Mouse (Mus musculus) cerebellum, adult 11 months (tissue): ENCODE measurements around the gene Mrvi1.

Experiments
- DNase-seq: peaks from one replicate; pipeline ENCODE4 v3.0.0; 2022

The Mrvi1 gene

DNA sequence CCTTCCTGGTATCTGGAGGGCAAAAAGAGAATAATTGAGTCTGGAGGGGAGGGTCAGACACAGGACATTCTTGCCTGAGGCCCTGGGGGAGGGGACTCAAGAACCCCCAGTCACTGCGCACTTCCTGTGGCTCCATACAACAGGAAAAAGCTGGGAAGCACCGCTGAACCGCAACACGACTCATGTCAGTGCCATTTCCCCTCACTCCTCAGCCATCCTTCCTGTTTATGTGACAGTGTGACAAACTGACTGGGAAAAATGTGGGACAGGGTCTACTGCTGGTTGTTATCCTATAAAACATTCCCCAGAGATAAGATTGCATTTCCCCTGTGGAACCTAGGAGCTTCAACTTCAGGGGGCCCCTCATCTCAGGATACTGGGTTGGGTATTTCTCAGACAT is 105.3 kb downstream of the Mrvi1 start:
- DNase-seq, result no peak

GRCm38 (mm10) chr7:110868807-110869206 is 113.5 kb downstream of the Mrvi1 start:
- no peak for DNase-seq

GRCm38 (mm10) chr7:110867116-110867515 is 115.1 kb downstream of the Mrvi1 start:
- no peak for DNase-seq

DNA sequence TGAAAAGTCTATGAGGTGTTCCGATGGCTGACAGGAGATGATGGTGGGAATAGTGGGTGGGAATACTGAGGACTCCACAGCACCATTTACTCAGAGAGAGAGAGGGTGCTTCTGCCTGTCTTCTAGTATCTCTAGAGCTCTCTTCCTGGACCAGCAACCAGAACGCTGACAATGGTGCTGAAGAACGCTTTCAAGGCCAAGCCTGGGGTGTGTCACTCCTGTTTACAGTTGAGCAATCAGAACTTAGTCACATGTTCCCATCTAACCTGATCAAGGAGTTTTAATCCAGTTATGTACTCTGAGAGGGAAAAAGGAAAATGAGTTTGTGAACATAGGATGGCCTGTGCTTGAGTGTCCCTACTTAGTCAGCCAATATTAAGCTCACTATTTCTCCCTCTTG is 116.2 kb downstream of the Mrvi1 start:
- no peak for DNase-seq

GRCm38 (mm10) chr7:110865570-110865969 is 116.7 kb downstream of the Mrvi1 start:
- no peak for DNase-seq

DNA sequence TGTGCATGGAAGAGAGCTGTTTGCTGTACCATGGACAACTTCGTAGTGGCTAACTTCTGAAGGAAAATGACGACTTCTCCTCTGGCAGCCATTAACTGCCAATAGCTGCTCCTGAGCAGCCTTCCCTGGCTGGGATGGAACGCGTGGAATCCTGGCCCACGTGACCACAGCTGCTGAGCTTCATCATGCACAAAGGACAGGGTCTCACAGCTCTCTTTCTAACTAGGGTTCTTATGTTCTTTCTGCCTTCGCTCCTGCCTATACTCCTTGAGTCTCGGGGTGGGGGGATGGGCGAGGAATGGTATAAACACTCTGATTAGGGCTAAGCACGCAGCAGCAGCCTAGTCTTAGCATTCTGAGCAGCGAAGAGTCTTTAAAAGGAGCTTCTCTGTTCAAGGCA is 117.2 kb downstream of the Mrvi1 start:
- no peak for DNase-seq

GRCm38 (mm10) chr7:110862751-110863289 is 119.4 kb downstream of the Mrvi1 start, which contains the start of gene Lyve1:
TSS of gene Lyve1 (minus strand) at chr7:110863239.
- DNase-seq, result no peak

DNA sequence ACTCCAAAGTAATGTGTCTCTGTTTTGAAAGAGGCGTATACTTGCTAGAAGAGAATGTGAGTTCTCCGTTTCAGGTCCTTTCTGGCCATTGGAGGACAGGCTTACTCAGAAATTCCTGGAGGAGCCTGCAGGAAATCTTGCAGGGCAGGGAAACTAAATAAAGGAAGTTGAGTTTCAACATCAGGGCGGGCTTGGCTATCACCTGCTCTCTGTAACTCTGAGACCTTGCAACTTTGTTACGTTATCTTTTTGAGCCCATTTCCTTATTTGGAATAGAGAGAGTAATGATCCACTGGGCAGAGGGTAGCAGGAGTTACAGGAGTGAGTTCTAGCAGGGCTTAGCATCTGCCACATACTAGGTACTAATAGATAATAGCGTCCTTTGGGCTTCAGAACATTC is 122.1 kb downstream of the Mrvi1 start:
- no peak for DNase-seq

GRCm38 (mm10) chr7:110855604-110856003 is 126.7 kb downstream of the Mrvi1 start:
- no peak for DNase-seq

DNA sequence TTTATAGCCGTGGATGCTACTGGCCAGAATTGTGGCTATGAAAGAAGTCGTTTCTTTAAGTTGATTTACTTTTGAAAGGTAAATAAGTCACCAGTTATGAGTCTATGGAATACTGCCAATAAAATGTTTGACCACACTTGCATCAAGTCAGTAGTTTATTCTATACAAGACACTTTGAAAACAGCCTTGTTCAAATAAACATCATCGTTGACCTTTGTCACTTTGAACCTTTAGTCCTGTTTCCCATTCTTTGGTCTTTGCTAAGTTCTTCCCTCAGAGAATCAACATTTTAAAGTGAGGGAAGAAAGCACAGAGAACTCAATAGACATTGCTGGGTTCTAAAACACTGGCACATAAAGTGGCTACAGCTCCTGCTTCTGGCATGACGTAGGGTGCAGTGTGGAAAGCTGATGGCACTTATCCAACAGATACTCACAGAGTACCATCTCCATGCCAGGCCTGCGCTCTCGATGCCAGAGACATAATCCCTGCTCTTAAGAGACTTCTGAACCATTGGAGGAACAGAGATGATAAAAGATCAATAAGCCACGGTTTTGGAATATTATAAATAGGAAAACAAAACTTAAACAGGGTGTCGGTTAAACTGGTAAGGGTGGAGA is 127.2 kb downstream of the Mrvi1 start:
- no peak for DNase-seq

DNA sequence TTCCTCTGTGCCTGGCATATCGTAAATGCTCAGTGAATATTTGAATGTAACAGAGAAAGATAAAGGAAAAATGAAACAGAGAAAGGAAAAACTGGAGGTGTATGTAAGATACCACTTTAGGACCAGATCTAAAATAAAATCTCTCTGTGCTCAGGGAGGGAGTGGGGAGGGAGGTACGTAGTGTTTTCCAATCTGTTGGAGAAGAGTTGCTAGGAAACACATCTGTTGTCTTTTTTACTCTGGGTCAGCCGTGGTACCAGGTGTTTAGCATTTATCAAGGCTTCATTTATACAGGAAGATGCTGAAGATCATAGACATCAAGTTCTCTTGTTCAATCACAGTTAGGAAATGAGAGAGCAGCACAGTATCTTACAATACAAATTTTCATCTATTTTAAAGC is 127.7 kb downstream of the Mrvi1 start:
- DNase-seq, result no peak

- no peak for DNase-seq
Observed at GRCm38 (mm10) chr7:110853611-110854010, 128.7 kb downstream of the Mrvi1 start.

GRCm38 (mm10) chr7:110851541-110852203 is 130.6 kb downstream of the Mrvi1 start:
- no peak for DNase-seq

- DNase-seq, result no peak
Observed at GRCm38 (mm10) chr7:110848371-110848770, 133.9 kb downstream of the Mrvi1 start.

- DNase-seq, result no peak
Observed at GRCm38 (mm10) chr7:110847321-110847720, 134.9 kb downstream of the Mrvi1 start.

GRCm38 (mm10) chr7:110843916-110844874 is 138.1 kb downstream of the Mrvi1 start, which contains the start of gene Rnf141:
TSS of gene Rnf141 (minus strand) at chr7:110844457.
- DNase-seq, result peak; percentile 87

GRCm38 (mm10) chr7:110840332-110840731 is 141.9 kb downstream of the Mrvi1 start:
- DNase-seq, result no peak

DNA sequence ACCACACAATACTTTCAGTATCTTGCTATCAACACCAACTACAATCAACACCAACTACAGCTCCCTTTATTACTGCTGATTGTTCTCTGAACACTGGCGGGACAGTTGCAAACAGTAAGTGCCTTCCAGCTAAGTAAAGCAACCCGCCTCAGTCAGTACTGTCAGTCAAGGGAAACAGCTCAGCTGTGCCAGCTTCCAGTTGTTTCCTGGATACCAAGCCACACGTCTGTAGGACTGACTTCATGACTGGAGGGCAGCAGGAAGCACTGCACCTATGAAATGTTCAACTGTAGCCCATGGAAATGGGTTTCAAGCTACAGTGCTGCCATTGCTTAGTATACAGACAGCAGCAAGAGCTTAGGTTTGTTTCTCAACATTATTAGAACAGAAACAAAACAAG is 147.7 kb downstream of the Mrvi1 start:
- DNase-seq, result no peak

DNA sequence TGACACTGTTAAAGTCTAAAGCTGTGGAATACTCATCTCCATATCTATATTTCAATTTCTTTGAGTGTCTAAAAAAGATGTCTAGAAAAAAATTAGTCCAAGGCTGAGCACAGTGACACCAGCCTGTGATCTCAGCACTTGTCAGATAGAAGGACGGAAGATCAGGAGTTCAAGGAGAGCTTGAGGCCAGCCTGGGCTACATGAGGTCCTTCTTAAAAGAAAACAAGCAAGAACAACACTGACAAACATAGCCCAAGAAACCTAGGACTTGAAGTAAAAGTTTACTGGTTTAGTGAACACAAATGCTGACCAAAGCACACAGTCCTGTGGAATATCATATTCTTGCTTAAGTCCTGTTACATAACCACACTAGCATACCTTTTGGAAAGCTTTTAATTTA is 148.2 kb downstream of the Mrvi1 start:
- no peak for DNase-seq

DNA sequence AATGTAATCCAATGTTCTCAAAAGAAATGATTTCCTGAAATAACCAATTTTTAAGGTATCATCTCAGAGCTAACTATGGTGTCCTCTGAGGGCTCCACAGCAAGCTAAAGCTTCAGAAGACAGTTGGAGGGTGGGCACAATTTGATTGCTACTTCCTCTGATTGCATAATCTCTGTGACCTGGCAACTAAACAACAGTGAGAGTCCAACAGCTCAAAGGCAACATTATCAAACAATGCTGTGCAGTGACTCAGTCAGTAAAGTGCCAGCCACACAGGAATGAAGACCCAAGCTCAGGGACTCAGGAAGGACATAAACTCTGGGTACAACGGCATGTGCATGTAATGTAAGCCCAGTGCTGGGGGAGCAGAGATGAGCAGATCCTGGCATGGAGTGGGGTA is 149.2 kb downstream of the Mrvi1 start:
- no peak for DNase-seq

DNA sequence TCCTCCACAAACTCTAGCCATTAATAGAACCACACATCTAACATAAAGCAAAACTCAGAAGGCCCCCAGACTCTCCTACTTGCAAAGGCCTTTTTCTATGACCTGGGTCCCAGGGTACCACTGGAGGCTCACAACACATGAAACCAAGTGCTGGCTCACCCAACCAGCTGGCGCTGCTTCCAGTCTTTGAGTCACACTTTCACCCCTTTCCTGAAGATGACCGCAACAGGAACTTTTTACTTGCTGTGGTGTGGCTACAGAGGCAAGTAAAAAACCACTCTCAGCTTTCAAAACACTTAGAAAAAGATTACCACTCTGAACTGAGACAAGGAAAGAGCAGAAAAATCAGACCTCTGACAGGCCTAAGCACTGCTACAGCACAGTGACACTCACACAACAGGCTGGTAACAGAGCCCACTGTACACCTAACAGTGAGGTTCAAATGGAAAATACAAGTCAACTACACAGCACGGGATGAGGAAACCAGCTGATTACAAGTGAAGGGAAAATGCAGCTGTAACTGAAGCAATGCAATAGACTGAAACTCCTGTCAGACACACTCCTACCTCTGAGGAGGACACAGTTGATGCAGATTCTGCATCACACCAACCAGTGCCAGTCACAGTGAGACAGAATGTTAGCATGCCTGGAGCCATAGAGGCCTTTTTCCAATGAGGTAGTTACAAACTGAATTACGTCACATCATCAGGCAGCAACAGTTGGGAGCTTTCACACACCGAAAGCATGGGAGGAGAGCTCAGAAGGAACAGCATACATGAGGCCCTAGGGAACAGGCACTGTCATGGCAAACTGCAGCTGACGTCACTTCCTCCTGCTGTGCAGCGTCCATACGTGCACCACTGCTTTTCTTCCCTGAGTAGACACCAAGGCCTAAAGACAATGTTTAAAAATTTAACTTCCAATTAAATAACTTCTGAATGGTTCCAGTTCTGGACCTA is 158.0 kb downstream of the Mrvi1 start:
- DNase-seq, result no peak

- no peak for DNase-seq
Observed at GRCm38 (mm10) chr7:110823593-110823992, 158.7 kb downstream of the Mrvi1 start.
